Comparison of ENCODE assay signal across 15 mouse cellular contexts in genomic region chr7:53750985-53751605, GRCm38 (mm10).
DNase-seq lines count a peak whose midpoint lies in the region; ATAC-seq and TF ChIP-seq lines count a peak whose summit lies in the region.
"Had no signal": no experiment of that assay in that cellular context is flagged by ENCODE, and none has a peak within 500 bp of the region (broad histone marks: within the 10 kb centered on the region; RNA-seq: fewer than 3 reads in every experiment).

No protein-coding gene starts in this region.

- peak; percentile 71 for ATAC-seq in midbrain, embryonic 13.5 days
- ATAC-seq in midbrain, embryonic 11.5 days (ENCODE audit: low FRiP score): no peak
- ATAC-seq in hindbrain, postnatal 0 days: peak; percentile 77
- ATAC-seq in neural tube, embryonic 14.5 days (ENCODE audit: low read depth): peak; percentile 79; the same call in 1 of the 2 replicates

- no peaks in the 10 kb centered on the region for H3K9me3 ChIP-seq in midbrain, embryonic 13.5 days
- no peaks in the 10 kb centered on the region for H3K9me3 ChIP-seq in midbrain, embryonic 11.5 days (ENCODE audit: control insufficient read depth, low read length)
- no peaks in the 10 kb centered on the region for H3K9me3 ChIP-seq in hindbrain, postnatal 0 days (ENCODE audit: low read length)
- no peaks in the 10 kb centered on the region for H3K9me3 ChIP-seq in neural tube, embryonic 14.5 days (ENCODE audit: control insufficient read depth, low read length)

- no peak overlapping the region for H3K9ac ChIP-seq in midbrain, embryonic 13.5 days (replicated peaks)
- H3K9ac ChIP-seq in midbrain, embryonic 11.5 days (ENCODE audit: low read length): no peak overlapping the region
- no peak overlapping the region for H3K9ac ChIP-seq in hindbrain, postnatal 0 days (replicated peaks; ENCODE audit: low read length)
- no peak overlapping the region for H3K9ac ChIP-seq in neural tube, embryonic 14.5 days (replicated peaks; ENCODE audit: low read depth, low read length)

- peak overlapping the region; percentile 22; the same call in 1 of the 2 replicates for H3K4me2 ChIP-seq in midbrain, embryonic 13.5 days (replicated peaks)
- H3K4me2 ChIP-seq in midbrain, embryonic 11.5 days: no peak overlapping the region
- no peak overlapping the region for H3K4me2 ChIP-seq in hindbrain, postnatal 0 days (ENCODE audit: low read depth, low read length)
- no peak overlapping the region for H3K4me2 ChIP-seq in neural tube, embryonic 14.5 days (ENCODE audit: low read depth, low read length)

- H3K27ac ChIP-seq in midbrain, embryonic 13.5 days: peak overlapping the region; percentile 72
- H3K27ac ChIP-seq in midbrain, embryonic 11.5 days (ENCODE audit: low read depth, low read length): no peak overlapping the region
- H3K27ac ChIP-seq in hindbrain, postnatal 0 days: no peak overlapping the region; the same call in 1 of the 2 replicates
- no peak overlapping the region for H3K27ac ChIP-seq in neural tube, embryonic 14.5 days (ENCODE audit: low read depth, low read length)
- H3K27ac ChIP-seq: left cerebral cortex, adult 2 months; stomach, postnatal 0 days had no signal

- TF ChIP-seq CTCF in hindbrain, postnatal 0 days (IDR thresholded peaks at IDR 0.05; ENCODE audit: low read depth): no peak

- no peaks in the 10 kb centered on the region for H3K27me3 ChIP-seq in midbrain, embryonic 13.5 days
- no peaks in the 10 kb centered on the region for H3K27me3 ChIP-seq in midbrain, embryonic 11.5 days (ENCODE audit: control insufficient read depth, insufficient read depth, low read length)
- H3K27me3 ChIP-seq in hindbrain, postnatal 0 days (ENCODE audit: insufficient read depth, low read length): no peaks in the 10 kb centered on the region
- no peaks in the 10 kb centered on the region for H3K27me3 ChIP-seq in neural tube, embryonic 14.5 days (ENCODE audit: control insufficient read depth, insufficient read depth, low read length)
- H3K27me3 ChIP-seq: CH12.LX had no signal

- 40% methylated on average over 4 of the region's 4 CpGs for WGBS in midbrain, embryonic 13.5 days
- WGBS in midbrain, embryonic 11.5 days: 46% methylated on average over 4 of the region's 4 CpGs
- WGBS in hindbrain, postnatal 0 days: 38% methylated on average over 4 of the region's 4 CpGs
- WGBS in neural tube, embryonic 14.5 days: 21% methylated on average over 4 of the region's 4 CpGs

- H3K36me3 ChIP-seq in midbrain, embryonic 13.5 days: no peaks in the 10 kb centered on the region
- H3K36me3 ChIP-seq in midbrain, embryonic 11.5 days (ENCODE audit: control insufficient read depth, insufficient read depth, low read length): no peaks in the 10 kb centered on the region
- no peaks in the 10 kb centered on the region for H3K36me3 ChIP-seq in hindbrain, postnatal 0 days (ENCODE audit: insufficient read depth, low read length)
- H3K36me3 ChIP-seq in neural tube, embryonic 14.5 days (ENCODE audit: control insufficient read depth, insufficient read depth, low read length): no peaks in the 10 kb centered on the region

- no peak overlapping the region for H3K4me3 ChIP-seq in midbrain, embryonic 13.5 days (replicated peaks)
- H3K4me3 ChIP-seq in midbrain, embryonic 11.5 days (ENCODE audit: low read depth, low read length): no peak overlapping the region
- H3K4me3 ChIP-seq in hindbrain, postnatal 0 days (ENCODE audit: low read length): no peak overlapping the region
- no peak overlapping the region for H3K4me3 ChIP-seq in neural tube, embryonic 14.5 days (ENCODE audit: low read depth, low read length)
- H3K4me3 ChIP-seq: left cerebral cortex, adult 2 months had no signal

- H3K4me1 ChIP-seq in midbrain, embryonic 13.5 days (replicated peaks): peaks cover 6% of the 10 kb centered on the region
- H3K4me1 ChIP-seq in midbrain, embryonic 11.5 days (ENCODE audit: control insufficient read depth, insufficient read depth, low read length): no peaks in the 10 kb centered on the region
- no peaks in the 10 kb centered on the region for H3K4me1 ChIP-seq in hindbrain, postnatal 0 days (ENCODE audit: insufficient read depth, low read length)
- no peaks in the 10 kb centered on the region for H3K4me1 ChIP-seq in neural tube, embryonic 14.5 days (ENCODE audit: control insufficient read depth, insufficient read depth, low read length)

- DNase-seq in embryo, embryonic 10.5 days (ENCODE audit: low spot score): peak; percentile 1
- no peak for DNase-seq in embryo, embryonic 9.5 days (ENCODE audit: extremely low spot score)
- DNase-seq in midbrain, embryonic 11.5 days (ENCODE audit: low spot score, missing footprints): no peak
- DNase-seq in hindbrain, postnatal 0 days (ENCODE audit: low spot score): peak; percentile 25
- DNase-seq in kidney, postnatal 25 days: no peak
- no peak for DNase-seq in gastrocnemius, postnatal 10 days
- DNase-seq: adrenal gland, postnatal 36 days; kidney, adult 9 months; right cerebral cortex, postnatal 14 days; thymus, postnatal 4 days had no signal

Comparison
In these comparisons a context has a peak if more than half of its experiments do, and no peak if none do; other contexts are left out.
1. DNase-seq: peak in embryo, embryonic 10.5 days (single experiment) and hindbrain, postnatal 0 days (single experiment); none in embryo, embryonic 9.5 days (single experiment), midbrain, embryonic 11.5 days (single experiment), kidney, postnatal 25 days (0 of 2) and gastrocnemius, postnatal 10 days (single experiment).